Mouse (Mus musculus): ENCODE measurements at regions not wholly inside any gene's neighbourhood (a gene's known extent, or its start where the extent isn't known, plus 50 kb on each side); places are given as distances from the start of the nearest gene placed in this dataset.

GRCm38 (mm10) chr6:98842924-98843323 lies 500.4 kb upstream of the Gm765 start:
- no peak for TF ChIP-seq POLR2A (IDR thresholded peaks at IDR 0.05; ENCODE audit: control insufficient read depth, low read depth, low read length)
- no peak for TF ChIP-seq CTCF (IDR thresholded peaks at IDR 0.05; ENCODE audit: control insufficient read depth, insufficient read depth, insufficient replicate concordance, low read depth, low read length)

All from testis, adult 2 months (tissue).